Mouse (Mus musculus): Measurements from ENCODE around the gene Wdr24. TPM values are rescaled to one million over a fixed set of nuclear protein-coding genes. Genes with fewer than 3 reads are reported as not detected.

Wdr24 gene
- polyA plus RNA-seq, 1 experiment = 0.32 TPM

- Histone ChIP-seq H3K36me3 (ENCODE audit: control insufficient read depth) (peaks cover 66% of the 10 kb centered on the region), H3K27me3 (ENCODE audit: control insufficient read depth) (no peaks in the 10 kb centered on the region), H3K9me3 (ENCODE audit: control insufficient read depth, low read length) (no peaks in the 10 kb centered on the region), H3K4me3 (replicated peaks) (peak overlapping the region; percentile 81), H3K4me1 (ENCODE audit: control insufficient read depth) (peaks cover 94% of the 10 kb centered on the region)
- TF ChIP-seq TAL1 (IDR thresholded peaks at IDR 0.05; ENCODE audit: low read length) (no peak), GATA1 (IDR thresholded peaks at IDR 0.05; ENCODE audit: low read length) (no peak)
These were observed 9.2 kb downstream of the Wdr24 start for GRCm38 (mm10) chr17:25832436-25833290.

GRCm38 (mm10) chr17:25833291-25833663 lies 9.8 kb downstream of the Wdr24 start, which contains the start of gene Stub1:
TSS of gene Stub1 (minus strand) at chr17:25833404.
- H3K4me1 ChIP-seq (ENCODE audit: control insufficient read depth) = peaks cover 95% of the 10 kb centered on the region
- H3K36me3 ChIP-seq (ENCODE audit: control insufficient read depth) = peaks cover 66% of the 10 kb centered on the region
- TF ChIP-seq GATA1 (IDR thresholded peaks at IDR 0.05; ENCODE audit: low read length) (no peak), TAL1 (IDR thresholded peaks at IDR 0.05; ENCODE audit: low read length) (no peak)

GRCm38 (mm10) chr17:25833961-25834594 lies 10.7 kb downstream of the Wdr24 start:
- Histone ChIP-seq H3K4me1 (ENCODE audit: control insufficient read depth) (peaks cover 92% of the 10 kb centered on the region), H3K36me3 (ENCODE audit: control insufficient read depth) (peaks cover 71% of the 10 kb centered on the region), H3K27me3 (ENCODE audit: control insufficient read depth) (no peaks in the 10 kb centered on the region), H3K4me3 (replicated peaks) (peak overlapping the region; percentile 81), H3K9me3 (ENCODE audit: control insufficient read depth, low read length) (no peaks in the 10 kb centered on the region)
- TF ChIP-seq TAL1 (IDR thresholded peaks at IDR 0.05; ENCODE audit: low read length) = no peak
- no peak for TF ChIP-seq GATA1 (IDR thresholded peaks at IDR 0.05; ENCODE audit: low read length)

More at GRCm38 (mm10) chr17:25833291-25833663, 9.8 kb downstream of the Wdr24 start, which contains the start of gene Stub1:
- Histone ChIP-seq H3K4me3 (replicated peaks) (peak within 1 kb of the TSS; percentile 81), H3K27me3 (ENCODE audit: control insufficient read depth) (no peaks in the 10 kb centered on the region), H3K9me3 (ENCODE audit: control insufficient read depth, low read length) (no peaks in the 10 kb centered on the region)

- TF ChIP-seq TAL1 (IDR thresholded peaks at IDR 0.05; ENCODE audit: low read length) = no peak
- no peak for TF ChIP-seq GATA1 (IDR thresholded peaks at IDR 0.05; ENCODE audit: low read length)
- peaks cover 91% of the 10 kb centered on the region for H3K4me1 ChIP-seq (ENCODE audit: control insufficient read depth)
- peak overlapping the region; percentile 81 for H3K4me3 ChIP-seq (replicated peaks)
- no peaks in the 10 kb centered on the region for H3K9me3 ChIP-seq (ENCODE audit: control insufficient read depth, low read length)
- peaks cover 71% of the 10 kb centered on the region for H3K36me3 ChIP-seq (ENCODE audit: control insufficient read depth)
- no peaks in the 10 kb centered on the region for H3K27me3 ChIP-seq (ENCODE audit: control insufficient read depth)
These were observed 11.3 kb downstream of the Wdr24 start for GRCm38 (mm10) chr17:25834595-25835222.

GRCm38 (mm10) chr17:25835301-25835700 lies 11.9 kb downstream of the Wdr24 start:
- H3K4me1 ChIP-seq (ENCODE audit: control insufficient read depth) = peaks cover 85% of the 10 kb centered on the region
- no peaks in the 10 kb centered on the region for H3K27me3 ChIP-seq (ENCODE audit: control insufficient read depth)
- H3K36me3 ChIP-seq (ENCODE audit: control insufficient read depth) = peaks cover 71% of the 10 kb centered on the region
- H3K9me3 ChIP-seq (ENCODE audit: control insufficient read depth, low read length) = no peaks in the 10 kb centered on the region
- TF ChIP-seq GATA1 (IDR thresholded peaks at IDR 0.05; ENCODE audit: low read length) (no peak), TAL1 (IDR thresholded peaks at IDR 0.05; ENCODE audit: low read length) (no peak)
- no peak overlapping the region for H3K4me3 ChIP-seq (replicated peaks)

GRCm38 (mm10) chr17:25835816-25836215 lies 12.4 kb downstream of the Wdr24 start:
- TF ChIP-seq GATA1 (IDR thresholded peaks at IDR 0.05; ENCODE audit: low read length) (no peak), TAL1 (IDR thresholded peaks at IDR 0.05; ENCODE audit: low read length) (no peak)
- peaks cover 71% of the 10 kb centered on the region for H3K36me3 ChIP-seq (ENCODE audit: control insufficient read depth)
- no peaks in the 10 kb centered on the region for H3K9me3 ChIP-seq (ENCODE audit: control insufficient read depth, low read length)
- H3K4me1 ChIP-seq (ENCODE audit: control insufficient read depth) = peaks cover 84% of the 10 kb centered on the region
- no peak overlapping the region for H3K4me3 ChIP-seq (replicated peaks)
- no peaks in the 10 kb centered on the region for H3K27me3 ChIP-seq (ENCODE audit: control insufficient read depth)

GRCm38 (mm10) chr17:25836397-25837075 lies 13.1 kb downstream of the Wdr24 start:
- Histone ChIP-seq H3K27me3 (ENCODE audit: control insufficient read depth) (no peaks in the 10 kb centered on the region), H3K4me3 (replicated peaks) (peak overlapping the region; percentile 39), H3K36me3 (ENCODE audit: control insufficient read depth) (peaks cover 71% of the 10 kb centered on the region), H3K9me3 (ENCODE audit: control insufficient read depth, low read length) (no peaks in the 10 kb centered on the region), H3K4me1 (ENCODE audit: control insufficient read depth) (peaks cover 82% of the 10 kb centered on the region)
- TF ChIP-seq TAL1 (IDR thresholded peaks at IDR 0.05; ENCODE audit: low read length) (no peak), GATA1 (IDR thresholded peaks at IDR 0.05; ENCODE audit: low read length) (no peak)

- TF ChIP-seq GATA1 (IDR thresholded peaks at IDR 0.05; ENCODE audit: low read length) = no peak
- no peak for TF ChIP-seq TAL1 (IDR thresholded peaks at IDR 0.05; ENCODE audit: low read length)
- peaks cover 71% of the 10 kb centered on the region for H3K36me3 ChIP-seq (ENCODE audit: control insufficient read depth)
- no peaks in the 10 kb centered on the region for H3K27me3 ChIP-seq (ENCODE audit: control insufficient read depth)
- peak within 1 kb of the TSS; percentile 39 for H3K4me3 ChIP-seq (replicated peaks)
- H3K9me3 ChIP-seq (ENCODE audit: control insufficient read depth, low read length) = no peaks in the 10 kb centered on the region
- H3K4me1 ChIP-seq (ENCODE audit: control insufficient read depth) = peaks cover 81% of the 10 kb centered on the region
These were observed 13.6 kb downstream of the Wdr24 start, which contains the start of gene Rhbdl1 for GRCm38 (mm10) chr17:25837076-25837410. TSS of gene Rhbdl1 (minus strand) at chr17:25837295.
